Mouse (Mus musculus): Measurements from ENCODE around the gene Tcf7l2.

Tcf7l2 gene

DNA sequence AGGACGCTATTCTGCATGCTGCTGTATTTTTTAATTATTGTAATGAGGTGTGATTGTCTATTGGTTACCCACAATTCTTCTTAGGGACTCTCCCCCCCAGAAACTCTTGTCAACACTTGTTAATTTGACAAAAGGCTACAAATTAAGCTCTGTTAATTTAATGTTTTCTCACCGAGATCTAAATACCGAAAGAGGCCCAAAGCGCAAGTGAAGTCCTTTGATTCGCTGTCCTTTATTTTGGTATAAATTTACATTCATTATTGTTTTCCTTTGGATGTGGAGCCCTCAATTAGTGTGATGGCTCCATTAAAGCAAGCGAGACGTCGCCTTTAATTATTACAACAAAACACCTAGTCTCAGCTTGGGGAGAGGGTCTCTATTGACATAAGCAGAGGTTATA is 170.3 kb downstream of the Tcf7l2 start:
- no peak for DNase-seq (ENCODE audit: low read depth)

GRCm38 (mm10) chr19:55912813-55913212 is 171.2 kb downstream of the Tcf7l2 start:
- peak; percentile 9 for DNase-seq (ENCODE audit: low read depth)

GRCm38 (mm10) chr19:55913585-55913984 is 172.0 kb downstream of the Tcf7l2 start:
- no peak for DNase-seq (ENCODE audit: low read depth)

GRCm38 (mm10) chr19:55914614-55915211 is 173.1 kb downstream of the Tcf7l2 start:
- DNase-seq (ENCODE audit: low read depth), result peak; percentile 72

GRCm38 (mm10) chr19:55915506-55915905 is 173.9 kb downstream of the Tcf7l2 start:
- peak; percentile 91 for DNase-seq (ENCODE audit: low read depth)

DNA sequence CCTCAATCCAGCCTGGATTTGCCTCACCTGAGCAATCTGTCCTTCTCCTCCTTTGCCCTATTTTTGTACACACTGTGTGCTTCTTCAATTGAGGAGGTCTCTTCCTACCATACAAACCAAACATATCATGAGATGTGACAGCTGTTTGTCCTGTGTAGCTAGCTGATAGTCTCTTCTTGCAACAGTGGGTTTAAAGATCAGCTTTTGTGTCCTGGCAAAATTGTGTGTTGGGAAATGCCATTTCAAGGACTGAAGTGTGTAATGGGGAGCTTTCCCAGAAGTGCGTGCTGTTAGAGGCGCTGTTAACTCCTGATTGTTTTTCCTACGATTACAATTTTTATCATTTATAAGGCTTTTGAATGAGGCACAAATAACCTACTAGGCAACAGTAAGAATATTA is 174.6 kb downstream of the Tcf7l2 start:
- no peak for DNase-seq (ENCODE audit: low read depth)

- DNase-seq (ENCODE audit: low read depth), result no peak
Measured at GRCm38 (mm10) chr19:55923789-55924426, 182.3 kb downstream of the Tcf7l2 start.

GRCm38 (mm10) chr19:55924800-55925199 is 183.2 kb downstream of the Tcf7l2 start:
- no peak for DNase-seq (ENCODE audit: low read depth)

DNA sequence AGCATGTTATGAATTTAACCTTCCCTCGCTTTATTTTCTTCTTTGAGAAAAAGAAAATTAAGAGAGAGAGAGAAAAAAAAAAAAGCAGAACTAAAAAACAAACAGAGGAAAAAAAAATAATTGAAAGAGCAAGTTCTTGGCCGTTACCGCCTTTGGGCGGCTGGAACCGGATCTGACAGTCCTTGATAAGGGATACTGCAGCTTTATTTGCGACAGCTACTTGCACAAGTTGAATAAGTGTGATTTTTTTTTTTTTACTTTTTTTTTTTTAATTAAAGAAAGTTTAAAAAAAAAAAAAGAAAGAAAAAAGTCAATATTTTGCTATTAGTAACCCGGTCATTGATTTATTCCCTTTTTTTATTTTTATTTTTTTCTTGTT is 183.8 kb downstream of the Tcf7l2 start:
- DNase-seq (ENCODE audit: low read depth), result no peak

DNA sequence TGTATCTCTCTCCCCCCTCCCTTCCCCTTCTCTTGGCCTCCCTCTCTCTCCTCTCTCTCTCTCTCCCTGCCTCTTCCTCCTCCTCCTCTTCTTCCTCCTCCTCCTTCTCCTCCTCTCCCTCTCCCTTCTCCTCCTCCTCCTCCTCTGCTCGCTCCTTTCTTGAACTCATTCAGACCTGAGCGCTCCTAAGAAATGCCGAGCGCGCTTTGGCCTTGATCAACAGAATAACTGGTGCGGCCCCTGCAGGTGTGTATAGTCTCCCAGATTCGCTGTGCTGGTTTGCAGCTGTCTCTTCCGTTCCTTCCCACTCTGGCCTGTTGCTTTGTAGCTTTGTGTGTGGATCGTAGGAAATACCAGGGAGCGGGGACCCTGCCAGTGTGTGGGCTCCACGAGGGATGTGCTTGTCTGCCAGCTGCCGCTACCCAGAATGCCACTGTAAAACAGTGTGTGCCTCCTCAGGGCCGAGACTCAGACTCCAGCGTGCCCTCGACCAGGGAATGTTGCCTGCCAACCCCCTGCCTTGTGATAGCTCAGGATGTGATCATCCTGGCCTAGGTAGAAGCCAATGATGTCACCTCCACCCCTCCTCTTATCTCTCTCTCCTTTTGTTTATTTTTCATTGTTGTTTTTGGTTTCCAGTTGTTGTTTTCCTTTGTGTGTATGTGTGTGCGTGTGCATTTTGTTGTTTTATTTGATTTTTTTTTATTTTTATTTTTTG is 184.3 kb downstream of the Tcf7l2 start:
- no peak for DNase-seq (ENCODE audit: low read depth)

DNA sequence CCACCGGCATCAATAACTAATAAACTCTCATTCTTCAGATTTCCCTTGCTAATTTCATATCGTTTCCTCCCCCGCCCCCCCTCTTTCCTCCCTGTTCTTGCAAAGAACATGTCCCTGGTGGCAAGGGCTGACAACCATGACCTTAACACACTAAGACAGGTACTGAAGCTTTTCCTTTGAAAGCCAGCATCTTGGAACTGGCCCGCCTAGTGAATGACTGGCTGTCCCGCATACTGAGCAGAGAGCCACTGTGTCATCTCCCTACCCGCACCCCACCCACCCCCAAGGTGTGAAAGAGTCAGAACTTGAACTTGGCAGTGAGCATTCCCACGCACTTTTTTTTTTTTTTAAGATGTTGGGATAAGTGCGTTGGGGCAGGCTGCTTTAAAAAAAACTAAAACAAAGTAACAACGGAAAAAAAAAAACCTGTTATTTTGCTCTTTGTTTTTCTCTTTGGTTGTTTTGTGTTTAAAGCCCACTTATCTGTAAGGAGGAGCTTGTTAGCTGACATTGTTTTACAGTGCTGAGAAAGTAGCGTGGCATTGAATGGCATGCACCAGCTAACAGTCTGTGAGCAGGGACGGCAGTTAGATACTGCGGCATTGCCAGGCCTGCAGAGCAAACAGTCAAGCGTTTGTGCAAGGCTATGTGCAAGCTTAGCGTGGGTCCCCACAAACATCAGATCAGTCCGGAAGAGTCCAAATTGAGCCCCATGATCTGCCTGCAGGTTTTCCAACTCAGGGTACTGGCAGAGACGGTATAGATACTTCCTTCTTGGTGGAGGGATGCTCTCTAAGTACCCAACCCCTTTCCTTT is 185.4 kb downstream of the Tcf7l2 start:
- no peak for DNase-seq (ENCODE audit: low read depth)

DNA sequence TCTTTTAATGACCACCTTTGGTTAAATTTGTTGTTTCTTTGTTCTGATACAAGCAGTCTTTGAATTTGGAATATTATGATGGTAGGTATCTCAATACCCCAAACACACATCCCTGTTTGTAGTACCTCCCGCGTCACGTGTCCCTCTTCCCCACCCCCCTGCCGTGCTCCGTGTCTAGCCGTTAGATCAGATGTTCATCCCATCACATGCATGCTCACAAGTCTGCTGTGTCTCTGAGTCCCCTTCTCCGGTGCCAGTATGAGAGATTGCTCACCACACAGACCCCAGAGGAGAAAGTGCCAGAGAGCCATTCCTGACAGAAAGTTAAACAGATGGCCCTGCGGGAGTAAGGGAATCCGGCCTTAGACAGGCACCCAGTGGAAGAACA is 186.0 kb downstream of the Tcf7l2 start:
- DNase-seq (ENCODE audit: low read depth), result no peak

GRCm38 (mm10) chr19:55928674-55929073 is 187.1 kb downstream of the Tcf7l2 start:
- DNase-seq (ENCODE audit: low read depth), result no peak

DNA sequence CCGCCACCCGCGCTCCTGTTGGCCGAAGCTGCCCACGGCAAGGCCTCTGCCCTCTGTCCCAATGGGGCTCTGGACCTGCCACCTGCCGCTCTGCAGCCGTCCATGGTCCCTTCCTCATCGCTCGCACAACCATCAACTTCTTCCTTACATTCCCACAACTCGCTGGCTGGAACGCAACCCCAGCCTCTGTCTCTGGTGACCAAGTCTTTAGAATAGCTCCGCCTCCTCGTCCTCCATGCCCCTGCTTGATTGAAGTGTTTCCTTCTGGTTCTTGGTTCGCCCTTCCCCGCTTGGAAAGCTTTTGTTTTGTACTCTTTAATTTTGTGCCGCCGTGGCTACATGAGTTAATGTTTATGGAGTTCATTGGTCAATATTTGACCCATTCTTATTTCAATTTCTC is 190.0 kb downstream of the Tcf7l2 start:
- no peak for DNase-seq (ENCODE audit: low read depth)

- DNase-seq (ENCODE audit: low read depth), result no peak
Measured at GRCm38 (mm10) chr19:55933947-55934729, 192.5 kb downstream of the Tcf7l2 start.

GRCm38 (mm10) chr19:55934730-55935003 is 193.0 kb downstream of the Tcf7l2 start:
- no peak for DNase-seq (ENCODE audit: low read depth)

- DNase-seq (ENCODE audit: low read depth), result no peak
Measured at GRCm38 (mm10) chr19:55937026-55937425, 195.4 kb downstream of the Tcf7l2 start.

GRCm38 (mm10) chr19:55938254-55939046 is 196.8 kb downstream of the Tcf7l2 start:
- DNase-seq (ENCODE audit: low read depth), result no peak

GRCm38 (mm10) chr19:55939090-55939489 is 197.5 kb downstream of the Tcf7l2 start:
- DNase-seq (ENCODE audit: low read depth), result no peak

GRCm38 (mm10) chr19:55939719-55940118 is 198.1 kb downstream of the Tcf7l2 start:
- DNase-seq (ENCODE audit: low read depth), result no peak

GRCm38 (mm10) chr19:55940538-55941252 is 199.1 kb downstream of the Tcf7l2 start:
- no peak for DNase-seq (ENCODE audit: low read depth)
